Mouse (Mus musculus): ENCODE data around the gene Gm21972.

DNA sequence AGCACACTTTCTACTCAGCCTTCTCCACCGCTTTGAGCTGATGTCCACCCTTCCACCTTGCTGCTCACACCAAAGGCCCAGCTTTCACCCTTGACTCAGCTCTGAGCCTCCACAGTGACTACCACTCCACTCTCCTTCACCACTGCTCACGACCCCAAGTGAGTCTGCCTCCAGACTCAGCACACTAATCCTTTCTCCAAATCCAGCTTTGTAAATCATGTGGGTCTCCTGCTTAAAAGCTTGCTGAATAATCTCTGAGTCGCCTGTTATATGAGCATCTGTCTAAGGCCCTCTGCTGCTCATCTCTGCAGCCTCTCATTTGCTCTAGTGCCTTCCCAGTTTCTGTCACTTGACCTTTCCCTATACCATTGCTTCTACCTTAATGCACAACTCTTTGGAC, 7.6 kb downstream of the Gm21972 start:
- TF ChIP-seq POLR2A (IDR thresholded peaks at IDR 0.05; ENCODE audit: control insufficient read depth, low read depth, low read length) (no peak), CTCF (IDR thresholded peaks at IDR 0.05; ENCODE audit: control insufficient read depth, insufficient read depth, insufficient replicate concordance, low read depth, low read length) (no peak)

Measured in testis, adult 2 months (tissue).